Mouse (Mus musculus) frontal cortex, adult (tissue): ENCODE measurements around the gene Tbp.

Experiments used
- ATAC-seq: cut with Nextera tagmentation; 2 replicates; pipeline ENCODE4 v1.9.2; 2017; ENCODE audit warnings: mild to moderate bottlenecking, moderate library complexity, mixed read lengths; ENCODE audit not compliant: low TSS enrichment

Gene Tbp

GRCm38 (mm10) chr17:15499656-15500394, at the start of gene Tbp, which contains the start of gene Psmb1:
Gene Tbp, plus strand, starts transcription at chr17:15499888.
Gene Psmb1, minus strand, starts transcription at chr17:15499751.
- ATAC-seq, result peak; percentile 92

- ATAC-seq, result no peak
Measured at GRCm38 (mm10) chr17:15455203-15455602, 44.5 kb upstream of the Tbp start.

- ATAC-seq, result no peak
Measured at GRCm38 (mm10) chr17:15456595-15456994, 43.1 kb upstream of the Tbp start.

GRCm38 (mm10) chr17:15459761-15460160, 39.9 kb upstream of the Tbp start:
- no peak for ATAC-seq

GRCm38 (mm10) chr17:15461921-15462495, 37.7 kb upstream of the Tbp start:
- peak; percentile 64; the same call in 1 of the 2 replicates for ATAC-seq

- peak; percentile 81 for ATAC-seq
Measured at GRCm38 (mm10) chr17:15467669-15468068, 32.0 kb upstream of the Tbp start.

GRCm38 (mm10) chr17:15472671-15473070, 27.0 kb upstream of the Tbp start:
- ATAC-seq, result no peak

GRCm38 (mm10) chr17:15490542-15490941, 9.1 kb upstream of the Tbp start:
- ATAC-seq, result no peak

- ATAC-seq, result peak; percentile 93
Measured at GRCm38 (mm10) chr17:15497882-15498752, 1.6 kb upstream of the Tbp start.

- ATAC-seq, result no peak
Measured at GRCm38 (mm10) chr17:15498753-15499113, 955 bp upstream of the Tbp start.

- ATAC-seq, result no peak
Measured at GRCm38 (mm10) chr17:15510694-15511093, 11.0 kb downstream of the Tbp start.

GRCm38 (mm10) chr17:15517776-15518175, 18.1 kb downstream of the Tbp start:
- ATAC-seq, result no peak

GRCm38 (mm10) chr17:15518186-15518585, 18.5 kb downstream of the Tbp start:
- ATAC-seq, result no peak

GRCm38 (mm10) chr17:15518766-15519165, 19.1 kb downstream of the Tbp start:
- no peak for ATAC-seq

- ATAC-seq, result no peak
Measured at GRCm38 (mm10) chr17:15526304-15526703, 26.6 kb downstream of the Tbp start.

GRCm38 (mm10) chr17:15526986-15527810, 27.5 kb downstream of the Tbp start, which contains the start of gene Pdcd2:
Gene Pdcd2, minus strand, starts transcription at chr17:15527301.
- peak; percentile 97 for ATAC-seq

- no peak for ATAC-seq
Measured at GRCm38 (mm10) chr17:15527811-15528136, 28.1 kb downstream of the Tbp start.

- ATAC-seq, result no peak
Measured at GRCm38 (mm10) chr17:15528887-15529286, 29.2 kb downstream of the Tbp start.

- ATAC-seq, result peak; percentile 52; the same call in 1 of the 2 replicates
Measured at GRCm38 (mm10) chr17:15530141-15530540, 30.5 kb downstream of the Tbp start.

GRCm38 (mm10) chr17:15535162-15535800, 35.6 kb downstream of the Tbp start:
- ATAC-seq, result peak; percentile 88

GRCm38 (mm10) chr17:15535943-15536342, 36.3 kb downstream of the Tbp start:
- no peak for ATAC-seq
